Mouse (Mus musculus) T-helper 1 cell (primary cell): Measurements from ENCODE around the gene Chrm1.

Experiments used
- in situ Hi-C: fragments of 300-600 bp; cut with MboI, MseI; formaldehyde crosslinking; loops from one replicate; pipeline ENCODE4 v1.15.1; 2025; ENCODE audit warnings: high pct_unique_total_duplicates

Gene Chrm1

GRCm38 (mm10) chr19:8663360-8663839 is at the start of gene Chrm1:
Gene Chrm1, plus strand, starts transcription at chr19:8663789.
- in situ Hi-C loops: no loop called here

- in situ Hi-C loops: loop anchor here (10.0 kb wide), 1 partner anchor 560 kb away; no protein-coding TSS in a partner anchor
Measured at GRCm38 (mm10) chr19:8614343-8614742, 49.2 kb upstream of the Chrm1 start.

DNA sequence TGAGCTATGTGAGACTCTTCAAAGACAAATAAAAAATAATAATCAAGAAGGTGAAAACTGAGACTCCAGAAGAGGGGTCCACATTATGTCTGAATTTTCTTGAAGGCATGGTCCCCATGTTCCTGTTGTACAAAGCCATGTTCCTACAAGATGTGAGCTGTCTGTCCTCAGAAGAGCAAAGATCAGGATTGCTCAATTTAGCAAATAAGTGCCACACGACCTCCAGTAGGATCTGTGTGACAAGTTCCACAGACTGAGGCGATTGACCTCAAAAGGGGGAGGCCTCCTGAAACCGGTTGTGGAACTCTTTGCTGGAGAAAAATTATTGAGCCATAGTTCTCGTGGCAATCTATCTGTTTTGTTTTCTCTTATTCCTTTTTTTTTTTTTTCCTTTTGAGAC is 47.3 kb upstream of the Chrm1 start:
- in situ Hi-C loops: loop anchor here (10.0 kb wide), 1 partner anchor 562 kb away; no protein-coding TSS in a partner anchor

DNA sequence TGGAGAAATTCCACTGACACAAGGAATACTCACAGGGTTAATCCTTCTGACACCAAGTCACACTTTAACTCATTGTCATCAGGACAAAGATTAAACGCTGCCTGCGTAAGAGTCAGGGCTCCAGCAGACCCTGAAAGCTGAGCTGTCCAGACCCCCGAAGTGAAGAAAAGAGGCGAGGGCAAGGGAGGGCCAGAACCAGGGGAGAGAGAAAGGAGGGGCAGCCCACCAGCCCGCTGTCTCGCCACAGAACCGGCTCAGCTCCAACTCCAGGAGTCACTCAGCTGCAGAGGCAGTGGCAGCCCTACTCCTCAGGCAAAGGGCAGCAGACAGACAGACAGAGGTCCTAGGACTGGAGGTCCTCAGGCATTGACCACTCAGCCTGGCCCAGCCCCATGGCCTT is 45.7 kb upstream of the Chrm1 start, which contains the start of gene Slc22a6:
TSS of gene Slc22a6 (plus strand) at position 136 of the 400 bp plus-strand sequence.
- in situ Hi-C loops: loop anchor here (10.0 kb wide), 1 partner anchor 563 kb away; no protein-coding TSS in a partner anchor

DNA sequence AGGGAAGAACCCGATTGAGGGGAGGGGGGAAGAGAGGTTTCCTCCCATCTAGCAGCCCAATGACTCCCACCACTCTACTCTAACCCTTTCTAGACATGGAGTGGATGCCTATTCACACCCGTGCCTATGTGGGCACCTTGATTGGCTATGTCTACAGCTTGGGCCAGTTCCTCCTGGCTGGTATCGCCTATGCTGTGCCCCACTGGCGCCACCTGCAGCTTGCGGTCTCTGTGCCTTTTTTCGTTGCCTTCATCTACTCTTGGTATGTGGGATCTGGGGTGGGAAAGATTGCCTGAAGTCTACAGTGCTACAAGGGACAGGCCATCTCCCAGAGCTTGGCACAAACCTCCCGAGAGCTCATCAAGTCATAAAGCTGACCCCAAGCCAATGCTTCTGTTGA is 42.5 kb upstream of the Chrm1 start:
- in situ Hi-C loops: no loop called here

GRCm38 (mm10) chr19:8630249-8630648 is 33.3 kb upstream of the Chrm1 start:
- in situ Hi-C loops: no loop called here

DNA sequence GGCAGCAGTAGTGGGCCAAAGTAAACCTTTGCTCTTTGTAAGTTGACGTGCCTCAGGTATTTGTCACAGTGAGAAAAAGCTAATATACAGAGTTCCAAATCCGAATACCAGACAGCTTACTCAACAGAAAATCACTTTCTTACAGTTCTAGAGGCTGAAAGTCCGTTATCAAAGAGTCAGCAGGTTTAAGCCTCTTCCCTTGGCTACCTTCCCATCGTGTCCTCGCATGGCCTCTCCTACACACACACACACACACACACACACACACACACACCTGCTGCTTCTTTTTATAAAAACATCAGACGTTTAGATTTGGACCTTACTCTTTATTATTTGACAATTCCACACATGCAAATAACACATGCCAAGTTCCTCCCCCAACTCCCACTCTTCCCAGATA is 32.8 kb upstream of the Chrm1 start:
- in situ Hi-C loops: no loop called here

- in situ Hi-C loops: no loop called here
Measured at GRCm38 (mm10) chr19:8632029-8632428, 31.6 kb upstream of the Chrm1 start.

GRCm38 (mm10) chr19:8642086-8642485 is 21.5 kb upstream of the Chrm1 start:
- in situ Hi-C loops: no loop called here

DNA sequence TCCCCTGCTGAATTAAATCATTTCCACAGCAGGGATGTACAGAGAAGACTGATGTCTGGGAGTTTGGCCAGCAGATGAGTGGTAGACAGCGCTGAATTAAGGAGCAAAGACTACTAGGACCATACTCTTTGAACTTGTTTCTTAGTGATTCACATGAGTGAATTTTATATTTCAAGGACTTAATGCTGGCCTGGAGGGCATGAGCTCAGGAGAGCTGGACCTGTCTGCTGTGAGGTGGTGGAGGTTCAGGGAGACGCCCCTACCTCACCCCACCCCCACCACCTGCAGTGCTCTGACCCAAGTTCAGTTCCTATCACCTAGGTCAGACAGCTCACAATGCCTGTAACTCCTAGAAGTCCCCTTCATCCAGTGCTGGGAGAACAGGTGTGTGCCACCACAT is 17.2 kb upstream of the Chrm1 start:
- in situ Hi-C loops: no loop called here

- in situ Hi-C loops: no loop called here
Measured at GRCm38 (mm10) chr19:8655833-8656232, 7.8 kb upstream of the Chrm1 start.

DNA sequence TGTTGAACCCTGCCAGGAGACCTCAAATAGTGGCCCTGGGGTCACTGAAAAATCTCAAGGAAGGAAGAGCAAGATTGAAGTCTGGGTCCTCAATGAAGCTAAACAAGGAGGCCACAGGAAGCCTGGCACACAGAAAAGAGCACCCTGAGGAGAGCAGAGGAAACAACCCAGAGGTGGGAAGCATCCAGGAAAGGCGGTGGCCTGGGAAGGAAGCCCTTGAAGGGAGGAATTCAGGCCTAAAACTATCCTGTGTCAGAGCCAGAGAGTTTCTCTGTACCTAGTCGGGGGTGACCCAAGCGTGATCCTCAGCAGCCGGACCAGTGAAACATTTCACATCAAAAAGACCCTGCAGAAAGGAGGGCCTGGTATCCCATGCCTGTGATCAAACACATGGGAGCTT is 7.2 kb upstream of the Chrm1 start:
- in situ Hi-C loops: no loop called here

- in situ Hi-C loops: no loop called here
Measured at GRCm38 (mm10) chr19:8661821-8662307, 1.7 kb upstream of the Chrm1 start.

- in situ Hi-C loops: no loop called here
Measured at GRCm38 (mm10) chr19:8662337-8662736, 1.3 kb upstream of the Chrm1 start.

DNA sequence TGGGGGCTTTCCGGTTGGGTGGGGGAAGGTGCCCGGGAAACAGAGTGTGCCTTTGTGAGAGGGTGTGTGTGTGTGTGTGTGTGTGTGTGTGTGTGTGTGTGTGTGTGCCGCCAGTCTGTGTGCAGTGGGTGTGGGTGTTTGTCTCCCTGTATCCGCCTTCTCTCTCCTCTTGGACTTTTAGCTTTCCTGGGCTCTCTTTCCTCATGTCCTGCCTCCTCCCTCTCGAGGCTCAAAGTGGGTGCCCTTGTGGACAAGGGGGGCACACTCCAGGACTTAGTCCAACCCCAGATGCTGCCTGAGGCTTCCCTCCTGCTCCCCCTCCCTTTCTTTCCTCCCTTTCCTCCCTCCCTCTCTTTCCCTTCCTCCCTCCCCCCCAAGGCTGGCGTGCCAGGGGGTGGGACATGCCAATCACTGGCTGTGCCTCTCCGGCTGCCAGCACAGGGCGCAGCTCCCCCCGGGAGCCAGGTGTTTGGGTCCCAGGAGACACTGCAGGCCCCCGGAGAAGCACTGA is 377 bp downstream of the Chrm1 start:
- in situ Hi-C loops: no loop called here

DNA sequence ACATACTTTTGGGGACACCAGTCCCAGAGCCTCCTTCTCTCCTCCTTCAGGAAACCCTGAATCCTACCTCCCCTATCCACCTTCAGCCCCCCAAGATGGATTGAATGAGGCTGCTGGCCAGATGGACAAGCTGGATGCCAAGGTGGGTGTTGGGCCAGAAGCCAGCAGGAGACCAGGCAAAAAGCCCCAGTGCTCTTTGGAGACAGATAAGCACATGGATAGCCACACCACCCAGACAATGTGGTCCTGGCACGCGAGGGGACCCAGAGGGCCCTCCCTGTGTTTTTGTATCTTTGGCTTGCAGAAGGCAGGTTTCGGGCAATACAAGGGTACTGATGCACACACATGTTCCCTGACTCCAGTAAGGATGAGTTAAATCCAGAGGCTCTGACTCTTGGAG is 1.3 kb downstream of the Chrm1 start:
- in situ Hi-C loops: no loop called here

DNA sequence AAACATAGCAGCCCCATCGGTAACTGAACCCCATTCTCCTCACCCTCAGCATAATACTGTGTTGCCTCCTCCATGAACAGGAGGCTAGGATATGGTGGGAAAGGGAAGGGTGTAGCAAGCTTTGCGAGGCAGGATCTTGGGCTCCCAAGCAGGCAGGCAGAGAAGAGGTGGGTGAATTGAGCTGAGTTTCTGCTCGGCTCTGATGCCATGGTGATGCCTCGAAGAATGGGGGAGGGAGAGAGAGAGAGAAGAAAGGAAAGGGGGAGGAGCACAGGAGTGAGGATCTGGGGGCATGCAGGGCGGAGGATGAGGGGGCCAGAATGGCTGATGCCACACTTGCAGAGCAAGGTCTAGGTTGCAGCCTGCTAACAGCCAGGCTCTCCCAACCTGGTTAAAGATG is 2.2 kb downstream of the Chrm1 start:
- in situ Hi-C loops: no loop called here

- in situ Hi-C loops: no loop called here
Measured at GRCm38 (mm10) chr19:8672859-8673258, 9.3 kb downstream of the Chrm1 start.

GRCm38 (mm10) chr19:8673336-8674063 is 9.9 kb downstream of the Chrm1 start:
- in situ Hi-C loops: no loop called here

GRCm38 (mm10) chr19:8679031-8679779 is 15.6 kb downstream of the Chrm1 start:
- in situ Hi-C loops: loop anchor here (5.0 kb wide), 1 partner anchor 92 kb away; no protein-coding TSS in a partner anchor

DNA sequence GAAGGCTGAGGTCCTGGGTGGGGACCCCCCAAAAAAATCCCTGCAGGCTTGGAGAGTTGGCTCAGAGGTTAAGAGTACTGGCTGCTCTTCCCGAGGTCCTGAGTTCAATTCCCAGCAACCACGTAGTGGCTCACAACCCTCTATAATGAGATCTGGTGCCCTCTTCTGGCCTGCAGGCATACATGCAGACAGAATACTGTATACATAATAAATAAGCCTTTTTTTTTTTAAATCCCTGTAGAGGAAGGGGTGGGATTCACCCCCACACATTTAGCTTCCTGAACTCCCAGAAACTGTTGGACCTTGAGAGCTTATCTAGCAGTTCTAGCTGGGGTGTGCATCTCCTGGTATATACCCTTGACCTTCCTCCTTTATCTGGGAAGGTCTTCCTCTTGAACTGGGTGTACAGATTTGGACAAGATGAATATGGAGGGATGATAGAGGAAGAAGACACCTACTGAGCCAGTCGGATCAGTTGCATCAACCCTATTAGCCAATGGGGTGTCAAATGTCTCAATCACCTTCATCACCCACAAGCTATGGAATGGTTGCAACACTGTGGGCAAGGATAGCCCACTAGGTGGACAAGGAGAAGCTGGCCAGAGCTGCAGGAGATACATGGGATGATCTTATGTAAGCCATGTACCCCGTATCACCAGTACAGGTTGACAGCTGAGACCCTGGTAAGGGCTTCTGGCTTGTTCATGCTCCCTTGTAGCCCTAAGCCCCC is 18.2 kb downstream of the Chrm1 start:
- in situ Hi-C loops: no loop called here

DNA sequence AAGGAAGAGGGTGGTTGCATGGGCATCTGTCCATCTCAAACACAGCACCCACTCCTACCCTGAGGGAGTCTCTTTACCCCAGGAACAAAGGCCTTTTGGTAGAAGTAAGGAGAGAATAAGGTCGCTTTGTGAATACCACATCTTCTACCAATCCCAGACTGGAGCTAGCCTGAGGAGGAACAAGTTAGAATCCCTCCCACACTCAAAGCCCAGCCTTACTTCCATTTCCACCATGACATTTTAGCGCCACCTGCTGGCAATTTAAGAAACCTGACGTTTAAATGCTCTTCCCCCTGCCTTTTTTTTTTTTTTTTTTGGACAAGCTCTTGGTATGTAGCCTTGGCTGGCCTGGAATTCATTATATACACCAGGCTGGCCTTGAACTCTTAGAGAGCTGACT is 19.4 kb downstream of the Chrm1 start:
- in situ Hi-C loops: no loop called here
